Mouse (Mus musculus) intestine, embryonic 15.5 days (tissue): Measurements from ENCODE around the gene Gsdme. TPM values are rescaled to one million over a fixed set of nuclear protein-coding genes. Genes with fewer than 3 reads are reported as not detected.

Source experiments
- ATAC-seq: fragments of 200-750 bp; cut with Nextera tagmentation; 2 replicates; pipeline ENCODE4 v1.8.0; 2017; ENCODE audit warnings: moderate TSS enrichment, moderate library complexity
- H3K27ac ChIP-seq: fragments of 300-500 bp; sonication (generic); 2 replicates; pipeline ENCODE4 v1.5.1; 2015; ENCODE audit warnings: mild to moderate bottlenecking, inconsistent platforms
- H3K27me3 ChIP-seq: fragments of 300-500 bp; sonication (generic); replicated peaks from 2 replicates; pipeline ENCODE4 v1.6.1; 2015; ENCODE audit warnings: inconsistent platforms
- H3K36me3 ChIP-seq: fragments of 300-500 bp; sonication (generic); 2 replicates; pipeline ENCODE4 v1.6.1; 2015; ENCODE audit warnings: inconsistent platforms
- H3K4me1 ChIP-seq: fragments of 300-500 bp; sonication (generic); replicated peaks from 2 replicates; pipeline ENCODE4 v1.6.1; 2015; ENCODE audit warnings: inconsistent platforms
- H3K4me2 ChIP-seq: fragments of 300-500 bp; sonication (generic); replicated peaks from 2 replicates; pipeline ENCODE4 v1.6.1; 2015; ENCODE audit warnings: mild to moderate bottlenecking, inconsistent platforms
- H3K4me3 ChIP-seq: fragments of 300-500 bp; sonication (generic); replicated peaks from 2 replicates; pipeline ENCODE4 v1.5.1; 2015; ENCODE audit warnings: inconsistent platforms
- H3K9ac ChIP-seq: fragments of 300-500 bp; sonication (generic); 2 replicates; pipeline ENCODE4 v1.6.1; 2015; ENCODE audit warnings: inconsistent platforms
- H3K9me3 ChIP-seq: fragments of 300-500 bp; sonication (generic); 2 replicates; pipeline ENCODE4 v1.6.1; 2016; ENCODE audit warnings: inconsistent platforms
- WGBS: fragments of 180-500 bp; shearing (Covaris S2); methylation state at CpG from one replicate; pipeline ENCODE4 v1.1.7; 2015; 5-methylcytosine and 5-hydroxymethylcytosine counted together
- polyA plus RNA-seq: library from polyadenylated mRNA; unstranded; fragments of >200 nt; fragmentation: Nextera tagmentation; extraction: Ambion mirVana; gene quantifications from 2 replicates; pipeline ENCODE4 v1.2.1, GENCODE M21; 2015

Gene Gsdme
- polyA plus RNA-seq, 1 experiment from 2014 or later = 31.1 TPM

- Histone ChIP-seq H3K27ac (no peak overlapping the region), H3K9me3 (no peaks in the 10 kb centered on the region), H3K4me2 (no peak overlapping the region), H3K36me3 (no peaks in the 10 kb centered on the region), H3K27me3 (no peaks in the 10 kb centered on the region), H3K9ac (no peak overlapping the region), H3K4me1 (no peaks in the 10 kb centered on the region), H3K4me3 (no peak overlapping the region)
- no peak for ATAC-seq
- WGBS = 82% methylated on average over 3 of the region's 3 CpGs
Observed at GRCm38 (mm10) chr6:50163013-50163412, 100.6 kb downstream of the Gsdme start.

GRCm38 (mm10) chr6:50159842-50160241 is 103.8 kb downstream of the Gsdme start:
- Histone ChIP-seq H3K9ac (no peak overlapping the region), H3K4me1 (no peaks in the 10 kb centered on the region), H3K36me3 (no peaks in the 10 kb centered on the region), H3K9me3 (no peaks in the 10 kb centered on the region), H3K4me3 (no peak overlapping the region), H3K4me2 (no peak overlapping the region), H3K27ac (no peak overlapping the region), H3K27me3 (no peaks in the 10 kb centered on the region)
- 93% methylated on average over 6 of the region's 6 CpGs for WGBS
- no peak for ATAC-seq

- Histone ChIP-seq H3K27ac (no peak overlapping the region), H3K4me2 (no peak overlapping the region), H3K36me3 (no peaks in the 10 kb centered on the region), H3K9me3 (no peaks in the 10 kb centered on the region), H3K27me3 (no peaks in the 10 kb centered on the region), H3K4me1 (no peaks in the 10 kb centered on the region), H3K9ac (no peak overlapping the region), H3K4me3 (no peak overlapping the region)
- ATAC-seq = no peak
- WGBS = 85% methylated on average over 4 of the region's 4 CpGs
Observed at GRCm38 (mm10) chr6:50149378-50149777, 114.3 kb downstream of the Gsdme start.

- Histone ChIP-seq H3K27ac (no peak overlapping the region), H3K4me1 (no peaks in the 10 kb centered on the region), H3K4me3 (no peak overlapping the region), H3K9ac (no peak overlapping the region), H3K9me3 (no peaks in the 10 kb centered on the region), H3K36me3 (no peaks in the 10 kb centered on the region), H3K27me3 (no peaks in the 10 kb centered on the region), H3K4me2 (no peak overlapping the region)
- no peak for ATAC-seq
Observed at GRCm38 (mm10) chr6:50146158-50146557, 117.5 kb downstream of the Gsdme start.

- Histone ChIP-seq H3K9ac (no peak overlapping the region), H3K4me1 (peaks cover 3% of the 10 kb centered on the region; the same call in 1 of the 2 replicates), H3K4me2 (no peak overlapping the region), H3K9me3 (no peaks in the 10 kb centered on the region), H3K4me3 (no peak overlapping the region), H3K36me3 (no peaks in the 10 kb centered on the region), H3K27me3 (no peaks in the 10 kb centered on the region), H3K27ac (no peak overlapping the region)
- 68% methylated on average over 3 of the region's 3 CpGs for WGBS
- peak; percentile 89 for ATAC-seq
Observed at GRCm38 (mm10) chr6:50139526-50139925, 124.1 kb downstream of the Gsdme start.

Other genes starting within 250 kb of the Gsdme start
- 56.2 and 64.5 TPM in 2 replicates for gene Mpp6, start 153.6 kb downstream of the Gsdme start, polyA plus RNA-seq
- gene Osbpl3, start 192.3 kb upstream of the Gsdme start, polyA plus RNA-seq = 7.4 TPM in 2 replicates